In the genomic region with DNA sequence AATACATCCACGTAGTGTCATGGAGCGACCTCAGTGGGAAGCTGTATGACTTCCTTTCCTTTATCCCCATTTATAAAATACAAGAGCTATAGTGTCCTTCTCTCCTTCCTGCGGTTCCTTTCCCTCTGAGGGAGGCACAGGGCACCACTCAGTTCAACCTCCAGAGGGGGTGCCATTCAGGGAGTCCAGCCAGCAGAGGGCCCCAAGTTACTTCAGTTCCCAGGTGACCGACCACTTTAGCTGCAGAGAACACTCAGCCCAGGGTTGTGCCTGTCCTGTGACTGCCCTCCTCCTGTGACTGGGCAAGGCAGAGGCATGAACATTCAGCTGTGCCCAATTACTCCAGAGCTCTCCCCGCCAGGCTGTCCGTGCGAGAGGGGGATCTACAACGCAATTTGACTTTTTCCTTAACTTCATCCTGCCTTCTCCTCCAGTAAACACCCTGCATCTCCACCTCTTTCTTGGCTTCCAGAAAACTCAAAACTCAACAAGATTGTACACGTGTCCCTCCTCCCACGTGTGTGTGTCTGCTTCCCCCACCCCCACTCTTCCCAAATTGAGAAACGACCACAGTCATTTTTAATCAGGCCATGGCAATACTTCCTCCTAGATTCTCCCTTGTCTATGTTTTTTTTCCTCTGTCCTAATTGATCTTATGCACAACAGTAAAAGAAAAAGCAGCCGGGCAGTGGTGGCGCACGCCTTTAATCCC, we compare ENCODE assay signal across 12 mouse cellular contexts. TPM values are rescaled to one million over a fixed set of nuclear protein-coding genes. Genes with fewer than 3 reads are reported as not detected.
DNase-seq lines count a peak whose midpoint lies in the region; ATAC-seq and TF ChIP-seq lines count a peak whose summit lies in the region.
"Had no signal": no experiment of that assay in that cellular context is flagged by ENCODE, and none has a peak within 500 bp of the region (broad histone marks: within the 10 kb centered on the region; RNA-seq: fewer than 3 reads in every experiment).

No protein-coding gene starts in this region.

- H3K4me3 ChIP-seq in hindbrain, postnatal 0 days (ENCODE audit: low read length), result no peak overlapping the region
- H3K4me3 ChIP-seq in hindbrain, embryonic 11.5 days (ENCODE audit: low read depth, low read length), result no peak overlapping the region
- H3K4me3 ChIP-seq in bone marrow macrophage, adult 2 months (ENCODE audit: insufficient read depth, low read length), result no peak overlapping the region
- H3K4me3 ChIP-seq: limb, embryonic 15.5 days; midbrain, embryonic 15.5 days had no signal

- H3K4me2 ChIP-seq in hindbrain, postnatal 0 days (ENCODE audit: low read depth, low read length), result no peak overlapping the region
- no peak overlapping the region for H3K4me2 ChIP-seq in hindbrain, embryonic 11.5 days (replicated peaks; ENCODE audit: low read depth, low read length)
- H3K4me2 ChIP-seq: limb, embryonic 15.5 days; midbrain, embryonic 15.5 days had no signal

- no peak for ATAC-seq in hindbrain, postnatal 0 days
- ATAC-seq in hindbrain, embryonic 11.5 days (ENCODE audit: low FRiP score), result no peak
- ATAC-seq: midbrain, embryonic 15.5 days had no signal

- no peaks in the 10 kb centered on the region for H3K9me3 ChIP-seq in hindbrain, postnatal 0 days (ENCODE audit: low read length)
- H3K9me3 ChIP-seq in hindbrain, embryonic 11.5 days (ENCODE audit: control insufficient read depth, low read length), result no peaks in the 10 kb centered on the region
- H3K9me3 ChIP-seq: limb, embryonic 15.5 days; midbrain, embryonic 15.5 days had no signal

- TF ChIP-seq CTCF in hindbrain, postnatal 0 days (IDR thresholded peaks at IDR 0.05; ENCODE audit: low read depth), result peak; percentile 43
- TF ChIP-seq CTCF in bone marrow macrophage, adult 2 months (IDR thresholded peaks at IDR 0.05; ENCODE audit: low read depth, low read length), result peak; percentile 46; the same call in 1 of the 2 replicates

- no peak overlapping the region for H3K9ac ChIP-seq in hindbrain, postnatal 0 days (replicated peaks; ENCODE audit: low read length)
- no peak overlapping the region for H3K9ac ChIP-seq in hindbrain, embryonic 11.5 days (ENCODE audit: low read depth, low read length)
- H3K9ac ChIP-seq: limb, embryonic 15.5 days; midbrain, embryonic 15.5 days had no signal

- H3K36me3 ChIP-seq in hindbrain, postnatal 0 days (ENCODE audit: insufficient read depth, low read length), result no peaks in the 10 kb centered on the region
- H3K36me3 ChIP-seq in hindbrain, embryonic 11.5 days (ENCODE audit: control insufficient read depth, insufficient read depth, low read length), result no peaks in the 10 kb centered on the region
- no peaks in the 10 kb centered on the region for H3K36me3 ChIP-seq in splenic B cell, adult 2 months (ENCODE audit: control insufficient read depth, insufficient read depth, low read length, poor library complexity, severe bottlenecking)
- H3K36me3 ChIP-seq: limb, embryonic 15.5 days; midbrain, embryonic 15.5 days had no signal

- no peaks in the 10 kb centered on the region for H3K27me3 ChIP-seq in hindbrain, postnatal 0 days (ENCODE audit: insufficient read depth, low read length)
- H3K27me3 ChIP-seq in hindbrain, embryonic 11.5 days (ENCODE audit: control insufficient read depth, insufficient read depth, low read length), result no peaks in the 10 kb centered on the region
- no peaks in the 10 kb centered on the region for H3K27me3 ChIP-seq in splenic B cell, adult 2 months (ENCODE audit: control insufficient read depth, insufficient read depth, low read length, poor library complexity, severe bottlenecking)
- H3K27me3 ChIP-seq: limb, embryonic 15.5 days; midbrain, embryonic 15.5 days had no signal

- H3K4me1 ChIP-seq in hindbrain, postnatal 0 days (ENCODE audit: insufficient read depth, low read length), result no peaks in the 10 kb centered on the region
- no peaks in the 10 kb centered on the region for H3K4me1 ChIP-seq in hindbrain, embryonic 11.5 days (replicated peaks; ENCODE audit: control insufficient read depth, insufficient read depth, low read length)
- peaks cover 15% of the 10 kb centered on the region for H3K4me1 ChIP-seq in bone marrow macrophage, adult 2 months (ENCODE audit: control insufficient read depth, insufficient read depth, low read length)
- H3K4me1 ChIP-seq: limb, embryonic 15.5 days; midbrain, embryonic 15.5 days had no signal

- 60% methylated on average over 14 of the region's 14 CpGs for WGBS in hindbrain, postnatal 0 days
- WGBS in hindbrain, embryonic 11.5 days, result 65% methylated on average over 14 of the region's 14 CpGs

- no peak overlapping the region for H3K27ac ChIP-seq in hindbrain, postnatal 0 days
- H3K27ac ChIP-seq in hindbrain, embryonic 11.5 days (ENCODE audit: low read depth, low read length), result no peak overlapping the region
- no peak overlapping the region; the same call in 1 of the 2 replicates for H3K27ac ChIP-seq in bone marrow macrophage, adult 2 months (ENCODE audit: insufficient read depth, low read depth, low read length)
- H3K27ac ChIP-seq: limb, embryonic 15.5 days; midbrain, embryonic 15.5 days had no signal

- no peak for DNase-seq in hindbrain, postnatal 0 days (ENCODE audit: low spot score)
- DNase-seq in hindbrain, embryonic 11.5 days (ENCODE audit: low spot score), result no peak
- DNase-seq in thymus, postnatal 14 days, result peak; percentile 14
- DNase-seq in thymus, postnatal 10 days (ENCODE audit: low spot score in 2 of 2), result no peak
- DNase-seq in splenic B cell, adult 2 months (ENCODE audit: low read depth, low spot score), result peak; percentile 9
- no peak for DNase-seq in layer of hippocampus, postnatal 25 days (ENCODE audit: extremely low spot score in 1 of 2, low spot score in 1 of 2)
- no peak for DNase-seq in heart, adult 9 months (ENCODE audit: low spot score in 2 of 2)
- DNase-seq: heart, postnatal 36 days had no signal

- no peak for TF ChIP-seq POLR2A in bone marrow macrophage, adult 2 months (IDR thresholded peaks at IDR 0.05; ENCODE audit: borderline replicate concordance, low read depth, low read length)

RNA-seq across cellular contexts. Expression of gene Procr, which starts 6.1 kb away (rescaled TPM):
- 1.1 and 1.4 TPM in 2 replicates for total RNA-seq in hindbrain, postnatal 0 days (2014; rRNA removed)
- 1.6 and 2.6 TPM in 2 replicates for polyA plus RNA-seq in hindbrain, postnatal 0 days (2015; fragmentation: Nextera tagmentation; extraction: Ambion mirVana)
- polyA plus RNA-seq in hindbrain, embryonic 11.5 days (2014; fragmentation: Nextera tagmentation; extraction: Ambion mirVana), result 2.5 and 3.1 TPM in 2 replicates
- 3.7 and 3.9 TPM in 2 replicates for polyA plus RNA-seq in bone marrow macrophage, adult 2 months (2012; ENCODE audit: insufficient read depth, insufficient read length, missing spikeins)
- under 1 TPM; 0.71 to 0.96 TPM for total RNA-seq in layer of hippocampus, postnatal 25 days (2021)

RNA-seq across cellular contexts. Expression of gene Mmp24, which starts 18.1 kb away (rescaled TPM):
- total RNA-seq in hindbrain, postnatal 0 days (2014; rRNA removed), result 161 and 179 TPM in 2 replicates
- polyA plus RNA-seq in hindbrain, postnatal 0 days (2015; fragmentation: Nextera tagmentation; extraction: Ambion mirVana), result 12.2 and 12.4 TPM in 2 replicates
- polyA plus RNA-seq in hindbrain, embryonic 11.5 days (2014; fragmentation: Nextera tagmentation; extraction: Ambion mirVana), result 3.2 and 3.4 TPM in 2 replicates
- not detected in 2 replicates for polyA plus RNA-seq in bone marrow macrophage, adult 2 months (2012; ENCODE audit: insufficient read depth, insufficient read length, missing spikeins)
- total RNA-seq in layer of hippocampus, postnatal 25 days (2021), result 10 to 100 TPM; 43.5 to 43.6 TPM
- total RNA-seq: heart, postnatal 36 days had no signal
- polyA plus RNA-seq: spleen, adult 2 months had no signal

RNA-seq across cellular contexts. Expression of gene Gm17581, which starts 21.3 kb away (rescaled TPM):
- not detected in 2 replicates for total RNA-seq in hindbrain, postnatal 0 days (2014; rRNA removed)
- polyA plus RNA-seq in hindbrain, postnatal 0 days (2015; fragmentation: Nextera tagmentation; extraction: Ambion mirVana), result not detected in 2 replicates
- not detected in 2 replicates for polyA plus RNA-seq in hindbrain, embryonic 11.5 days (2014; fragmentation: Nextera tagmentation; extraction: Ambion mirVana)
- polyA plus RNA-seq in bone marrow macrophage, adult 2 months (2012; ENCODE audit: insufficient read depth, insufficient read length, missing spikeins), result not detected in 2 replicates
- total RNA-seq in layer of hippocampus, postnatal 25 days (2021), result not detected
- total RNA-seq: heart, postnatal 36 days had no signal
- polyA plus RNA-seq: limb, embryonic 15.5 days; midbrain, embryonic 15.5 days; spleen, adult 2 months had no signal

RNA-seq across cellular contexts. Expression of gene Edem2, which starts 27.7 kb away (rescaled TPM):
- 32.0 and 40.7 TPM in 2 replicates for total RNA-seq in hindbrain, postnatal 0 days (2014; rRNA removed)
- polyA plus RNA-seq in hindbrain, postnatal 0 days (2015; fragmentation: Nextera tagmentation; extraction: Ambion mirVana), result 27.9 and 35.2 TPM in 2 replicates
- polyA plus RNA-seq in hindbrain, embryonic 11.5 days (2014; fragmentation: Nextera tagmentation; extraction: Ambion mirVana), result 36.0 and 37.4 TPM in 2 replicates
- 44.3 and 46.4 TPM in 2 replicates for polyA plus RNA-seq in bone marrow macrophage, adult 2 months (2012; ENCODE audit: insufficient read depth, insufficient read length, missing spikeins)
- 10 to 100 TPM; 19.8 to 22.9 TPM for total RNA-seq in layer of hippocampus, postnatal 25 days (2021)

Comparison
In these comparisons a context has a peak if more than half of its experiments do, and no peak if none do; other contexts are left out.
1. DNase-seq: peak in thymus, postnatal 14 days (single experiment) and splenic B cell, adult 2 months (single experiment); none in hindbrain, postnatal 0 days (single experiment), hindbrain, embryonic 11.5 days (single experiment), thymus, postnatal 10 days (0 of 2), layer of hippocampus, postnatal 25 days (0 of 2) and heart, adult 9 months (0 of 2).